Mouse (Mus musculus): ENCODE results near the gene 1700003E16Rik.

Gene 1700003E16Rik

DNA sequence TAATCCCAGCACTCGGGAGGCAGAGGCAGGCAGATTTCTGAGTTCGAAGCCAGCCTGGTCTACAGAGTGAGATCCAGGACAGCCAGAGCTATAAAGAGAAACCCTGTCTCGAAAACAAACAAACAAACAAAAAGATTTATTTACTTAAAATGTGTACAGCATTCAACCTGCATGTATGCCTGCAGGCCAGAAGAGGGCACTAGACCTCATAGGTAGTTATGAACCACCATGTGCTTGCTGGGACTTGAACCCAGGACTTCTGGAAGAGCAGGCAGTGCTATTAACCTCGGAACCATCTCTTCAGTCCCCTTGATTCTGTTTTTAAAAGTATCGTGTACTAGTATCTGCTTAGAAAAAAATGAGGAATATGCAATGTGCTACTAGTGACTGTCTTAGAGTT is 28.8 kb upstream of the 1700003E16Rik start:
- DNase-seq (ENCODE audit: low read depth, low spot score), result no peak

DNA sequence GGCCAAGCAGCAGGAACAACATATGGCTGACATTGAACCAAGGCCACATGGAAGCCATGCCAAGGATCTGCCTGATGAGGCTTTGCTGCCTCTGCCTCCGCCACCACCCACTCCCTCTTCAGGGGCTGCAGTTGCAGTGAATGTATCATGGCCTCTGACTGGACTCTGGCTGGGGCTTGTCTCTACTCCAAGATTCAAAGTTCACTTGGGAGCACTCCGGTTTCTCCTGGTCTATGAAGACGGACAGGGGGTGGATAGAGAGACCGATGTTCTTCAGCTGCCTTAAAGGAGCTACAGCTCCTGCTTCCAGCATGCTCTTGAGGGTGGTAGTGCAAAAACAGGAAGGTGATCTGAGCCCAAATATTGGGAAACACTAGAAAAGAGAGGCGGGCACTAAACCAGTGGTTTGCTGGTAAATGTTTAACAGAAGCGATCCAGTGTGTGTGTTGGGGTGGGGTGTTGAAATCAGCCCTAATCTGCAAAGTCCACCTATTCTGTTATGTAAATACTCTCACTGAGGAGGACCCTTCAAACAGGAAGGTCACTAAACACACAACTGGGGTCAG is 24.7 kb upstream of the 1700003E16Rik start:
- no peak for DNase-seq (ENCODE audit: low read depth, low spot score)

GRCm38 (mm10) chr6:83132176-83132919 is 23.9 kb upstream of the 1700003E16Rik start:
- DNase-seq (ENCODE audit: low read depth, low spot score), result no peak

DNA sequence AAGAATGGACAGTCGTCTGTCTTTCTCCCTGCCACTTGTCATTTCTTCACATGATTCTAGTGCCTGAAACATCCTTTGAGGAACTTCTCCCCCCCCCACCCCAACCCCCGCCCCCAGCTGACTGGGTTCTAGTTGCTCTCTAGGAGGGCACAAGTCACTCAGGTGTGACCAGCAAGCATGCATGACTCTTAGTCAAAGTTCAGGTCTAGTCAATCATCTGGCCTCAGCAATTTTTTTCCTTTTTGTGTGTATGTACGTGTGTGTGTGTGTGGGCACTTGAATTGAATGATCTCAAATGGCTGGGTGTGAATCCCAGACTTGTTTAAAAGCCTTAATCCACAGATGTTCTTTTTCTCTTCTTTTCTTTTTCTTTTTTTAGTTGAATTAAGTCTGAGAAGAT is 22.0 kb upstream of the 1700003E16Rik start:
- no peak for DNase-seq (ENCODE audit: low read depth, low spot score)

DNA sequence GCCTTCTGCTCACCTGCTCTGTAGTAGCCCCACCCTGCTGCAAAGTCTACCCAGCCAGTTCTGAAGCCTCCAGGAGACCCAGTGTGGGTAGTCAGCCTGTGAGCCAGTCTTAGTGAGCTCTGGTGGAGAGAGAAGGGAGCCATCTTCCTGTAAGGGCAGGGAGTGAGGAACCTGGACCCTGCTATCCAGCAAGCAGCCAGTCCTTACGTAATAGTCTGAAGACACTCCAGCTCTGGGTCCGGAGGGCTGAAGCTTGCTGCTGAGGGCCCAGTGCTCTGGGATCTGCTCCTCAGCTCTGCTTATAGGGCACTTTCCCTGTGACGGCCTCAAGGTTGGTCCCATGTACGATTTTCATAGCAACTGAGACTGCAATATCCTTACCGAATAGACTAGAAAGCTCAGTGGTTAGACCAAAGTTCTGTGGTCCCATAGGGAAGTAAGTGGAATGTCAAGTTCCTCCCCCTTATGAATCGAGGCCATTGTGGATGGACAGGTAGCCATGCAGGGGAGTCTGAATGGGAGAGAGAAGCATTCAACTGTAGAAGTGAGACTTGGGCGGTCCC is 21.2 kb upstream of the 1700003E16Rik start, which contains the start of gene Rtkn:
Rtkn (plus strand) TSS at position 513 of the 563 bp plus-strand sequence.
- no peak for DNase-seq (ENCODE audit: low read depth, low spot score)

- no peak for DNase-seq (ENCODE audit: low read depth, low spot score)
Measured at GRCm38 (mm10) chr6:83135571-83136161, 20.5 kb upstream of the 1700003E16Rik start.

GRCm38 (mm10) chr6:83136291-83136880 is 19.8 kb upstream of the 1700003E16Rik start:
- no peak for DNase-seq (ENCODE audit: low read depth, low spot score)

GRCm38 (mm10) chr6:83136881-83137575 is 19.2 kb upstream of the 1700003E16Rik start:
- DNase-seq (ENCODE audit: low read depth, low spot score), result no peak

DNA sequence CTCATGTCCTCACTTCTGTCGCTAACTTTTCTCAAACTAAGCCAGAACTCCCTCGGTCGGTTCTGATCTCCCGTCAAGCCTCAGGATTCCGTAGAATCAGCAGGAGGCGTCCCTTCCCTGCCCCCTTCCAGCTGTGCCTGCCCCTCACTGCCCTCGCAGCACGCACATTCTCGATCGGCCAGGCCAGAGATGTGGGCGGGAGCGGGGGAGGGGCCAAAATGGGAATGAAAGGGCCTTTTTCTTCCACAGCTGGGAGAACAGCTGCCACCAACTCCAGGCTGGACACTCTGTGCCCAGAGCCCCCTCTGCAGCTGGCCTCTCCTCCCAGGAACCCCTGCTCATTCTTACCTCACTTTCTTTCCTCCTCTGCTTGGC is 18.6 kb upstream of the 1700003E16Rik start:
- DNase-seq (ENCODE audit: low read depth, low spot score), result no peak

DNA sequence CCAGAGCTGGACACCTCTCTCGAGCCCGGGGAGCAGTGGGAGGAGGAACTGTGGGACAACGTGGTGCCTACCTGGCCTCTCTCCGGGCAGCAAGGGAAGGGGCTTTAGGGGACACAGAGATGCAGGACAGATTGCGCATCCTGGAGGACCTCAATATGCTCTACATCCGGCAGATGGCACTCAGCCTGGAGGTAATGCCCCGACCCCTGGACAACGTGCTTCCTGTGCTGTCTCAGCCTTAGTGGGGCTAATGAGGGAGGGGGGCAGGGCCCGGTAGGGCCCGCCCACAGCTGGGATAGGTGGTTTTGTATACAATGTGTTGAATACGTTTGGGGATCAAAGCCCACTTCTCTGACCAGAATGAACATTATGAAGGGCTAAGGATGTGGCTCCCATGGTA is 18.1 kb upstream of the 1700003E16Rik start:
- DNase-seq (ENCODE audit: low read depth, low spot score), result no peak

DNA sequence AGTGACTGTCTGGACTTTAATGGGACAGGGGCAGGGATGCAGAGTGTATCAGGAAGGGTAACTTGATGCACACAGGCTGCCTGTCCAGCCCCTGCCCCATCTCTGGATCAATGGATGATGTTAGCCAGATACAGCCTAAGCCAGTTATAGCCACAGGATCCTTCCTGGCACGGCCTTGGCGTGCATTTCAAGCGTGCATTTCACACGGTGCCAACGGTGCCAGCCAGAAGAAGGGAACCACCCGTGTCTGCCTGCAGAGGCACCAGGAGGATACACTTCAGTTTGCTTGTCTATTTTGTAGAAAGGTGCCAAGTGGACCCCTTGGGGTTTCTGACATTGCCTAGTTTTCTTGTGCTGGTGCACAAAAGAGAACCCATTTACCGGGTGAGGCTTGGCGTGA is 16.2 kb upstream of the 1700003E16Rik start:
- no peak for DNase-seq (ENCODE audit: low read depth, low spot score)

DNA sequence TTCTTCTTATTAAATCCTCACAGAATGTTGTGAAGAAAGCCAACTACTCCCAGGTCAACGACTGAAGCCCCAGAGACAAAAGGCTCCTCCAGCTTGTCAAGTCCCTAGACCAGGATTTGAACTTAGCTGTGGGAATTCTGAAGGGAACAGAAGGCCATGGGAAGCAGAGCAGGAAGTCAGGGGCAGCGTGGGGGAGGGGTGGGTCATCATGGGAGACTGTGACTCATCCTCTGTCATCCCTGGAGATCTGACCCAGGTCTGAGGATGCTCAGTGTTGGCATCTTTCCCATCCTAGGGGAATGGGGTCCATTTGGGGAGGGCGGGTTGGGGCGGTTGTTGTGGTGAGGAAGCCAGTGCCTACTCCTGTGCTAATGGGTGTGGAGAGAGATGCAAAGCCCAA is 14.6 kb upstream of the 1700003E16Rik start:
- DNase-seq (ENCODE audit: low read depth, low spot score), result no peak

DNA sequence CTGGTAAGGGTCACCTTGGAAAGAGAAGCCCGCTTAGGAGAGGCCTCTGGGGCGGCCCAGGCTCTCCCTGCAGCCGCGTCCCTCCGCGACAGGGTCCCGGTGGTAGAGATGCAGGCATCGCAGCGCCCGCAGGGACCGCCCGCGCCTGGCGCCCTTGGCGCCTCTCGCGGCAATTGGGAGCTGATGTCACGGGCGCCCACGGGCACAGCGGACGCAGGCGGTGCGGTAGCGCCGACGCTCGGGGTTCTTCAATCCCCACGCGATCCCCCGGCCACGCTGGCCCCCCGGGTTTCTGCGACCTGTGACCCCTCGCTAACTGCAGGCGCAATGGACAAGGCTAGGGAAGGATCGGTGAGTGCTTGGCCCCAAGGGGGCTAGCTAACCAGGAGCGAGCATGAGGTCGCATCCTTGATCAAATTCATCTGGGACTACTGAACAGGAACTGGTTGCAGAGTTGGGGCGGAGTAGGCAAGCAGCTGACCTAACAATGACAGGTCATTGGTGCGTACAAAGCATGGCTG is 13.9 kb upstream of the 1700003E16Rik start:
- no peak for DNase-seq (ENCODE audit: low read depth, low spot score)

- no peak for DNase-seq (ENCODE audit: low read depth, low spot score)
Measured at GRCm38 (mm10) chr6:83142886-83143285, 13.3 kb upstream of the 1700003E16Rik start.

DNA sequence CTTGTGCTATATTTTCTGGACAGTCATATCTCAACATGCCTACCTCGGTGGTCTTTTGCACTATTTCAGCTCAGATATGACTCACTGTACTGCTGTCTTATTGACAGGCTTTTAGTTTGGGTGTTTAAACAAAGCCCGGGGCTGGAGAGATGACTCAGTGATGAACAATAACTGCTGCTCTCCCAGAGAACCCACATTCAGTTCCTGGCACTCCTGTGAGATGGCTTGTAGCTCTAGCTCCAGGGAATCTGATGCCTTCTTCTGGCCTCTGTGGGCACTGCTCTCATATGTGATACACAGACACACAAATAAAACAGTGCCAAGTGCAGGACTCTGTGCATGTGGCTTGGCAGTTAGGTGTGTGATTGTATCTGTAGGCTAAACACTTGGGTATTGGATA is 11.0 kb upstream of the 1700003E16Rik start:
- no peak for DNase-seq (ENCODE audit: low read depth, low spot score)

- no peak for DNase-seq (ENCODE audit: low read depth, low spot score)
Measured at GRCm38 (mm10) chr6:83145805-83146204, 10.4 kb upstream of the 1700003E16Rik start.

DNA sequence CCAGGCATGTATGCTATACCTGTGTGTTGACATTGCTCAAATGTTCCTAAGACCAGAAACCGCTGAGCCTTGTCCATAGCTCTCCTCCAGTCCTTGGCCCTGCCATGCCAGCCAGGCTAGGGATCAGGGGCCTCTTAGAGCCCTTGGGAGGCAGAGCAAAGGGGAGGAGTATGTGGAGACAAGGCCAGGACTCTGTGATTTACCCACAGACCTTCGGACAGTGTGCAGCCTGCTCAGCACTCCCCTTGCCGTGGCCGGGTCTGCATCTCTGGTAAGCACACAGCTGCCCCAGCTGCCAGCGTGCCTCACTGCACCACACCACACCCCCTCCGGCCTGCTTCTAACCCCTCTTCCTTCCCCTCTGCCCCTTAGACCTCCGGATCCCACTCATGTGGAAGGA is 8.9 kb upstream of the 1700003E16Rik start:
- DNase-seq (ENCODE audit: low read depth, low spot score), result no peak

GRCm38 (mm10) chr6:83151721-83152120 is 4.5 kb upstream of the 1700003E16Rik start:
- no peak for DNase-seq (ENCODE audit: low read depth, low spot score)

GRCm38 (mm10) chr6:83153038-83153437 is 3.2 kb upstream of the 1700003E16Rik start:
- DNase-seq (ENCODE audit: low read depth, low spot score), result no peak

- no peak for DNase-seq (ENCODE audit: low read depth, low spot score)
Measured at GRCm38 (mm10) chr6:83153485-83153884, 2.7 kb upstream of the 1700003E16Rik start.

DNA sequence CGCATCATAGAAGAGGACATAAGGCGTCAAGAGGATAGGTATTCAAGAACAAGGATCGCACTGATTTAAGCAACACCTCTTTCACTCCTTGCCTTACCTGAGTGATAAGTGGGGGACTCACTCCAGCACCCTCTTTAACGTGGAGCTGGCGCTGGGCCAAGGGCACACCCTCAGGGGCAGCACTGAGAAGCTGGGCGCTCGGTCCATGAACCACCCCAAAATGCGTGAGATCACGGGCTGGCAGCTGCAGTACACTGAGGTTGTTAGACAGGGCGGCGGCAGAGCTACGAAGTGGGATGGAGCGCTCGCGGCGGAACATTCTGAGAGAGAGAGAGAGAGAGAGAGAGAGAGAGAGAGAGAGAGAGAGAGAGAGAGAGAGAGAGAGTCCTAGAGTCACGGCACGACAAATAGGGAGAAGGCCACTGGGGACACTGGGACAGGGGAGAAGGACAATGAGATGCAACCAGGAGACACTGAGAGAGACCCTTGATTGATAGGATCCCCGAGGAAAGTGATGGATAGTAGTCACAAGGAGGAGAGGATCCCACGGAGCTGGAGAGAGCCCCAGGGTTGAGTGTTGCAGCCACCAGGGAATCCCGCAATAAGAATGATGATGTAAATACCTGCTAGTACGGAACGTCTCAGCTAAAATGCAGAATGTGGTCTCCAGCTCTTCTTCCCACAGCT is 509 bp upstream of the 1700003E16Rik start:
- no peak for DNase-seq (ENCODE audit: low read depth, low spot score)
